Mouse (Mus musculus) cerebellum, adult 2 months (tissue): ENCODE data around the gene Lat.
"Not testable (repeated sequence)": the region's sequence is repeated elsewhere in the genome, so short reads cannot be mapped to it uniquely, and the experiment has no call there.

ENCODE experiments used
- CTCF ChIP-seq: fragments of 200-500 bp; IDR thresholded peaks from 2 replicates; pipeline ENCODE4 v1.5.1; 2011; ENCODE audit warnings: low read depth, mild to moderate bottlenecking, control low read depth, low read length, moderate library complexity, borderline replicate concordance; ENCODE audit not compliant: insufficient read depth
- POLR2A ChIP-seq: fragments of 200-500 bp; IDR thresholded peaks from 2 replicates; pipeline ENCODE4 v1.6.1; 2011; ENCODE audit warnings: low read length, control low read depth, borderline replicate concordance; ENCODE audit not compliant: insufficient read depth

GRCm38 (mm10) chr7:126325576-126326273, 43.6 kb downstream of the Lat start:
- TF ChIP-seq CTCF, POLR2A: not testable (repeated sequence)
